Mouse (Mus musculus) limb, embryonic 11.5 days (tissue): ENCODE data around the gene Ring1. TPM values are rescaled to one million over a fixed set of nuclear protein-coding genes. Genes with fewer than 3 reads are reported as not detected.
"Not testable (repeated sequence)": the region's sequence is repeated elsewhere in the genome, so short reads cannot be mapped to it uniquely, and the experiment has no call there.

ENCODE experiments used
- ATAC-seq: fragments of 200-750 bp; cut with Nextera tagmentation; 2 replicates; pipeline ENCODE4 v1.8.0; 2017; ENCODE audit warnings: low read depth; ENCODE audit not compliant: insufficient number of reproducible peaks, low FRiP score, low TSS enrichment
- DNase-seq: peaks from one replicate; pipeline ENCODE4 v3.0.0-alpha.2; 2015; ENCODE audit warnings: low spot score
- H3K27ac ChIP-seq: fragments of 300-500 bp; sonication (generic); replicated peaks from 2 replicates; pipeline ENCODE4 v1.5.1; 2014; ENCODE audit warnings: low read depth, mild to moderate bottlenecking, low read length
- H3K27me3 ChIP-seq: fragments of 300-500 bp; sonication (generic); 2 replicates; pipeline ENCODE4 v1.6.1; 2014; ENCODE audit warnings: mild to moderate bottlenecking, low read length, mixed read lengths; ENCODE audit not compliant: control insufficient read depth, insufficient read depth
- H3K36me3 ChIP-seq: fragments of 300-500 bp; sonication (generic); 2 replicates; pipeline ENCODE4 v1.6.1; 2014; ENCODE audit warnings: mild to moderate bottlenecking, low read length, moderate library complexity, mixed read lengths; ENCODE audit not compliant: control insufficient read depth, insufficient read depth
- H3K4me1 ChIP-seq: fragments of 300-500 bp; sonication (generic); 2 replicates; pipeline ENCODE4 v1.6.1; 2014; ENCODE audit warnings: low read length, mixed read lengths; ENCODE audit not compliant: control insufficient read depth, insufficient read depth
- H3K4me2 ChIP-seq: fragments of 300-500 bp; sonication (generic); 2 replicates; pipeline ENCODE4 v1.6.1; 2014; ENCODE audit warnings: low read depth, mild to moderate bottlenecking, moderate library complexity; ENCODE audit not compliant: severe bottlenecking
- H3K4me3 ChIP-seq: fragments of 300-500 bp; sonication (generic); 2 replicates; pipeline ENCODE4 v1.5.1; 2014; ENCODE audit warnings: low read depth, low read length
- H3K9ac ChIP-seq: fragments of 300-500 bp; sonication (generic); 2 replicates; pipeline ENCODE4 v1.6.1; 2014; ENCODE audit warnings: mild to moderate bottlenecking, low read length
- H3K9me3 ChIP-seq: fragments of 300-500 bp; sonication (generic); 2 replicates; pipeline ENCODE4 v1.6.1; 2016; ENCODE audit warnings: low read length; ENCODE audit not compliant: control insufficient read depth
- WGBS: fragments of 180-500 bp; shearing (Covaris S2); extraction: QIAGEN DNeasy Blood & Tissue Kit; methylation state at CpG from one replicate; pipeline ENCODE4 v1.1.7; 2014; 5-methylcytosine and 5-hydroxymethylcytosine counted together
- polyA plus RNA-seq: library from polyadenylated mRNA; unstranded; fragments of >200 nt; fragmentation: Nextera tagmentation; extraction: Ambion mirVana; gene quantifications from 2 replicates; pipeline ENCODE4 v1.2.1, GENCODE M21; 2014

Ring1 gene
- polyA plus RNA-seq, 1 experiment from 2014 or later: 5.6 TPM

- Histone ChIP-seq H3K27me3 (peaks cover 19% of the 10 kb centered on the region), H3K36me3 (no peaks in the 10 kb centered on the region), H3K4me1 (0 out of 2 replicates have a peak, but pooled peaks cover 2% of the 10 kb centered on the region), H3K4me2 (no peak overlapping the region), H3K27ac (no peak overlapping the region), H3K9ac (no peak overlapping the region), H3K4me3 (no peak overlapping the region), H3K9me3 (no peaks in the 10 kb centered on the region)
- DNase-seq (no peak), ATAC-seq (no peak)
- WGBS: 27% methylated on average over 3 of the region's 3 CpGs
Measured at GRCm38 (mm10) chr17:33995651-33996050, 28.8 kb downstream of the Ring1 start.

GRCm38 (mm10) chr17:33994959-33995358 is 29.5 kb downstream of the Ring1 start:
- no peaks in the 10 kb centered on the region for H3K36me3 ChIP-seq
- H3K27me3 ChIP-seq: peaks cover 12% of the 10 kb centered on the region
- 0 out of 2 replicates have a peak, but pooled peaks cover 2% of the 10 kb centered on the region for H3K4me1 ChIP-seq
- H3K4me2 ChIP-seq: no peak overlapping the region
- no peak for DNase-seq
- no peak for ATAC-seq
- WGBS: 91% methylated on average over 8 of the region's 8 CpGs
- H3K9me3 ChIP-seq: no peaks in the 10 kb centered on the region
- no peak overlapping the region for H3K27ac ChIP-seq
- no peak overlapping the region for H3K4me3 ChIP-seq
- no peak overlapping the region for H3K9ac ChIP-seq

- WGBS: 35% methylated on average over 10 of the region's 10 CpGs
- H3K4me3 ChIP-seq: no peak overlapping the region
- no peaks in the 10 kb centered on the region for H3K4me1 ChIP-seq
- no peak overlapping the region for H3K27ac ChIP-seq
- no peaks in the 10 kb centered on the region for H3K27me3 ChIP-seq
- ATAC-seq (no peak), DNase-seq (peak; percentile 79)
- no peaks in the 10 kb centered on the region for H3K36me3 ChIP-seq
- no peak overlapping the region for H3K9ac ChIP-seq
- no peaks in the 10 kb centered on the region for H3K9me3 ChIP-seq
- H3K4me2 ChIP-seq: no peak overlapping the region
Measured at GRCm38 (mm10) chr17:33991788-33992664, 32.5 kb downstream of the Ring1 start.

GRCm38 (mm10) chr17:33982136-33982535 is 42.3 kb downstream of the Ring1 start:
- WGBS: 14% methylated on average over 8 of the region's 8 CpGs
- peak; percentile 79 for DNase-seq
- H3K27ac ChIP-seq, H3K9me3 ChIP-seq, H3K4me3 ChIP-seq, H3K9ac ChIP-seq, H3K36me3 ChIP-seq, ATAC-seq, H3K4me1 ChIP-seq: not testable (repeated sequence)
- Histone ChIP-seq H3K27me3 (peaks cover 25% of the 10 kb centered on the region), H3K4me2 (peak overlapping the region; percentile 49; the same call in 1 of the 2 replicates)

GRCm38 (mm10) chr17:33981192-33981909 is 43.1 kb downstream of the Ring1 start:
- H3K9me3 ChIP-seq, H3K4me1 ChIP-seq, H3K36me3 ChIP-seq: not testable (repeated sequence)
- peak overlapping the region; percentile 49 for H3K4me2 ChIP-seq
- peak overlapping the region; percentile 43 for H3K4me3 ChIP-seq
- peak overlapping the region; percentile 59; the same call in 1 of the 2 replicates for H3K27ac ChIP-seq
- H3K27me3 ChIP-seq: peaks cover 29% of the 10 kb centered on the region
- WGBS: 1% methylated on average over 27 of the region's 27 CpGs
- peak; percentile 92 for ATAC-seq
- DNase-seq: peak; percentile 96
- H3K9ac ChIP-seq: peak overlapping the region; percentile 61

GRCm38 (mm10) chr17:33980181-33981035 is 44.1 kb downstream of the Ring1 start:
- no peaks in the 10 kb centered on the region for H3K36me3 ChIP-seq
- 77% methylated on average over 19 of the region's 19 CpGs for WGBS
- no peak overlapping the region for H3K4me3 ChIP-seq
- peaks cover 30% of the 10 kb centered on the region for H3K27me3 ChIP-seq
- H3K4me2 ChIP-seq: no peak overlapping the region
- H3K27ac ChIP-seq: no peak overlapping the region
- no peaks in the 10 kb centered on the region for H3K9me3 ChIP-seq
- no peak overlapping the region; the same call in 1 of the 2 replicates for H3K9ac ChIP-seq
- ATAC-seq (no peak), DNase-seq (no peak)
- H3K4me1 ChIP-seq: peaks cover 8% of the 10 kb centered on the region; the same call in 1 of the 2 replicates

GRCm38 (mm10) chr17:33979512-33980050 is 44.9 kb downstream of the Ring1 start:
- H3K4me2 ChIP-seq: no peak overlapping the region
- H3K4me1 ChIP-seq: peaks cover 8% of the 10 kb centered on the region; the same call in 1 of the 2 replicates
- no peaks in the 10 kb centered on the region for H3K9me3 ChIP-seq
- ATAC-seq (no peak), DNase-seq (no peak)
- 79% methylated on average over 6 of the region's 6 CpGs for WGBS
- no peaks in the 10 kb centered on the region for H3K36me3 ChIP-seq
- no peak overlapping the region for H3K9ac ChIP-seq
- no peak overlapping the region for H3K4me3 ChIP-seq
- peaks cover 30% of the 10 kb centered on the region for H3K27me3 ChIP-seq
- H3K27ac ChIP-seq: no peak overlapping the region
